Mouse (Mus musculus) frontal cortex, adult 2 months (tissue): ENCODE measurements around the gene Zp3. TPM values are rescaled to one million over a fixed set of nuclear protein-coding genes. Genes with fewer than 3 reads are reported as not detected.
A peak's percentile ranks its signal among the peaks of the same experiment; 100 is the strongest.

Experiments
- DNase-seq, 2 experiments: peaks; one replicate each; pipeline ENCODE4 v3.0.0; 2022; ENCODE audit warnings: low spot score in 1 of 2; ENCODE audit errors: extremely low spot score in 1 of 2
- polyA plus RNA-seq: library from polyadenylated mRNA; depleted of rRNA; stranded (reverse); fragments of >200 nt; gene quantifications from 2 replicates; pipeline ENCODE4 v1.2.3, GENCODE M21; 2012

Gene Zp3
- polyA plus RNA-seq, 1 experiment: 0.06 TPM

GRCm38 (mm10) chr5:135960909-135961635, 18.8 kb upstream of the Zp3 start:
- DNase-seq: no peak

DNA sequence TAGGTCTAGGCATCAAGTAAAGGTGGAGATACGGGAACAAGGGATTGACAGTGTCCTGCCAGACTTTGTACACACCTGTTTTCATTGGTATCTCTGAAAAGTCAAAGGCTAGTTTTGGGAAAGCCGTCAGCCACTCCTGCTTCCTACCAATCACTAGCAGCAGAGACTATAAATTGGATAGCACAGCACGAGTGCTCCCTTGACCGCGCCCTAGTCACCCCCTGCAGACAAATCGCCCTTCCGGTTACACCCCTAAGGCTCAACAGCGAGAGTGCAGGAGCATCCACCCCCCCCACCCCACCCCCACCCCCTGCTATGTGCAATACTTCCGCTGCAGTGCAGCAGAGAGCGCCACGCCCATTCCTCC, 17.8 kb upstream of the Zp3 start:
- DNase-seq: no peak

DNA sequence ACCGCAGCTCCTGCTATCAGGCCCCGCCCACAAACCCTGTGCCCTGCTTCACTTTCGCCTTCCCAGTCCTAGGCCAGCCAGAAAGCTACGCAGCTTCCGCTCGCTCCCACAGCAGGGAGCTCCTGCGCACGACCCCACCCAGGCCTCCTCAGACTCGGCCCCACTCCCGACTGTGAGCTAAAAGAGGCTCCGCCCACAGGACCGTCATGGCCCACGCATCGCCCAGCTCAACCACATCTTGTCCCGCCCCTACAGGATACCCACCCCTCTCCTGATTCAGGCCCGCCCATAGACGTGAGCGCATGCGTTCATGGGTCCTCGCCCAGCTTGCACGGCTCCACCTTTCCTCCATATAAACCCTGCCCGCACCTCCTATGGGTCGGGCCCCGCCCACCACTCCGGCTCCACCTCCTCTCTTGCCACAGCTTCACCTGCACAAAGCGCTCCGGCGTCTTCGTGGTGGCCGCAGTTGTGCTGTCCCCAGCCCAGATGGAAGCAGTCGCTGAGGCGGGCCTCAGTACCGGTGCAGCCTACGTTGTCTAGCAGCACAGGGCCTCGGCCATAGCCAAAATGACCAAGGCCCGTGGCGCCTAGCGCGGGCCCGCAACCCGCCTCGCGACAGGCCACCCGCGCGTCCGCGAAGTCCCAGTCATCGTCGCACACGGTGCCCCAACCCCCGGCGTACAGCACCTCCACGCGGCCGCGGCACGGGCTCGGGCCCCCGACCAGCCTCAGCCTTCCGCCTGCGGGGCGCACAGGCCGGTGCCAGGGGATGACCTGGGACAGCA, 17.2 kb upstream of the Zp3 start:
- peak; percentile 97 for DNase-seq

GRCm38 (mm10) chr5:135963280-135963627, 16.6 kb upstream of the Zp3 start:
- DNase-seq: no peak

DNA sequence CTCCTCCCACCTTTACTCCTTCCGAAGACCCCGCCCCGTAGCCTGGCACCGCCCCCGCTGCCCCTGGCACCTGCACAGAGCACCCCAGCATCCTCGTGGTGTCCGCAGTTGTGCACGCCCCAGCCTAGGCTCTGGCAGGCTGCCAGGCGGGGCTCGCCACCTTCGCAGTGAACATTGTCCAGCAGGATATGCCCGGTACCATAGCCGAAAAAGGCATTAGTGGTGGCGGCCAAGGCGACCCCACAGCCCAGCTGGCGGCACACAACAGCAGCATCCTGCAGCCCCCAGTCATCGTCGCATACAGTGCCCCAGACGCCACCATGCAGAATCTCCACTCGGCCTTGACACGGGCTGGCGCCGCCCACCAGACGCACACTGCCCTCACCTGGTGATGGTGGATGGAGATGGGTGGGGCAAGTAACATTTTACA, 14.4 kb upstream of the Zp3 start:
- DNase-seq: no peak

DNA sequence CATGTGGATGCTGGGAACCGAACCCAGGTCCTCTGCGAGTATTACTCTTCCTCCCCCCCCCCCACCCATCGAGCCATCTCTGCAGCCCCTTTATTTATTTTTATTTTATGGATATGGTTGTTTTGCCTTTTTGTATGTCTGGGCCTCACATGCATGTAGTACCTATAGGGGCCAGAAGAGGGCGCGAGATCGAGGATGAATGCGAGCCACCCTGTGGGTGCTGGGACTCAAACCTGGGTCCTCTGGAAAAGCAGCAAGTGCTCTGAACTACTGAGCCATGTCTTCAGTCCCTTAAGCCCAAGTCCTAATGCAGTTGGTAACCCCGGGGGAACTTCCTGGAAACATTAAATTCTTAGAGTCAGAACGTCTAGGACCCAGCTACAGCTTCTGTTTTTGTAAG, 13.0 kb upstream of the Zp3 start:
- no peak for DNase-seq

DNA sequence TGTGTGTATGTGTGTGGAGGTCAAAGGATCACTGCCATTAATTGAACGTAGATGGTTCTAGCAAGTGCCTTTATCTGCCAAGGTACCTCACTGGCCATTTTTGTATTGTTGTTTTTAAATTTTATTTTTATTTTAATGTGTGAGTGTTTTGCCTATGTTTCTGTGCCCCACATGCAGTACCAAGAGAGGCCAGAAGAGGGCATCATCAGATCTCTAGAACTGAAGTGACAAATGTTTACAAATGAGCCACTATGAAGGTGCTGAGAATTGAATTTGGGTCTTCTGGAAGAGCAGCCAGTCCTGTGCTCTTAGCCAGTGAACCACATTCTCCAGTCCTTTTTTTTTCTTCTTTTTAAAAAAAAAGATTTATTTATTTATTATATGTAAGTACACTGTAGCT, 11.1 kb upstream of the Zp3 start:
- DNase-seq: peak in 1 of 2 experiments; percentile 64

- DNase-seq: no peak
These were observed 9.7 kb upstream of the Zp3 start for GRCm38 (mm10) chr5:135970247-135970646.

- DNase-seq: no peak
These were observed 8.0 kb upstream of the Zp3 start for GRCm38 (mm10) chr5:135971876-135972275.

DNA sequence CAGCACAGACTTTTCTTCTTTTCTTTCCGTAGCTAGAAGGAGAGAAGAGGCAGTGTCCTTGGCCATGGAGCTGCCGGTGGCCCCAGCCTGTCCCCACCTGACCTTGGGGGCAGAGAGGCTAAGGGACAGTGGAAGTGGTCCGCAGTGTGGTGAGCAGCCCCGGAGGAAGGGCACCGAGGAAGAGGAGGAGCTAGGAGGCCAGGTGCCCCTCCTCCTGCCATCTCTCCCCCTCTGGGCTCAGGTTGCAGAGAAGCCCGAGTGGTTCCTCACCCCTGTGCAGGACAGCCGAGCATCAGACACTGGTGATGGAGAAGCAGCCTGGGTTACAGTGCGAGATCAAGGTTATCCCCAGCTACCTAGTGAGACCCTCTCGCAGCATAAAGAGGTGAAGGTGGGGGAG, 5.5 kb upstream of the Zp3 start, which contains the start of gene Ssc4d:
Gene Ssc4d (minus strand): TSS at position 167 of the 400 bp plus-strand sequence.
- DNase-seq: no peak

DNA sequence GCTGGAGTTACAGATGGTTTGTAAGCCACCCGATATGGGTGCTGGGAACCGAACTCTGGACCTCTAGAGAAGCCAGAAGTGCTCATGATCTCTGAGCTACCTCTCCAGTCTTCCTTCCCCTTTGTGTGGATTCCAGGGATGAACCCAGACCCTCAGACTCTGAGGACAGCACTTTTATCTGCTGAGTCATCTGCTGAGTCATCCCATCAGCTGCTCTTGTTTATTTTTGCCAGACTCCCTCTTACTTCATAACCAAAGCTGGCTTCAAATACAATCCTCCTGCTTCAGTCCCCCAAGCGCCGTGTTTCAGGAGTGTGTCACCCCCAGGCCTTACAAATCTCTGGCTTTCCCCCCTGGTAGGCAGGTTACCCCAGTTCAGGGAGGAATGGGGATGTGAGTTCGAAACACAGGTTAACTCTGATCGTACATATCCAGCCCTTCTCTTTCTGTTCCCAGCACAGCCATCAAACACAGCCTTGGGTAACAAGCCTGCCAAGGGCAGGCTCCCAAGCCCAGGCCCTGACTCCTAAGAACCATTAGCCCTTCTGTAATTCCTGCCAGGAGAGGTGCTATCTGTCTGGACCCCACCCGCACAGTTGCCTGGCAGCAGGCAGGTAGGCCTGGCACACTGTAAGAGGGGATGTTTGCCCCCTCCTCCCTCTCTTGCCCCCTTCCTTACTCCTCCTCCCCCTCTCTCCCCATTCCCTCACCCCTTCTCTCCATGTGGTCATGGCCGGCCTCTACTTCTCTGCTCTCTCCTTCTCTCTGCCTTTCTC, 3.8 kb upstream of the Zp3 start:
- DNase-seq: no peak

DNA sequence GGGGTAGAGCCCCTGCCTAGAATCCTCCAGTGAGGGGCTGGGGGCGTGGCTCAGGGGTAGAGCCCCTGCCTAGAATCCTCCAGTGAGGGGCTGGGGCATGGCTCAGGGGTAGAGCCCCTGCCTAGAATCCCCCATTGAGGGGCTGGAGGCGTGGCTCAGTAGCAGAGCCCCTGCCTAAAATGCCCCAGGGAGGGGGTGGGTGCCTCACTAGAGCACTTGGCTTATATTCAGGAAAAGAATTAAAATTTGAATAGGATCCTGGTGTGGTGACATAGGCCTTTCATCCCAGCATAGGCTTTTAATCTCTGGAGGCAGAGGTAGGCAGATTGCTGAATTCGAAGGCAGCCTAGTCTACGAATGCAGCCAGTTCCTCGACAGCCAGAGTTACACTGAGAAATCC, 518 bp upstream of the Zp3 start:
- DNase-seq: no peak

- DNase-seq: peak in 1 of 2 experiments; percentile 52
These were observed 2.5 kb downstream of the Zp3 start for GRCm38 (mm10) chr5:135982398-135982797.

- no peak for DNase-seq
These were observed 4.7 kb downstream of the Zp3 start for GRCm38 (mm10) chr5:135984546-135985044.

DNA sequence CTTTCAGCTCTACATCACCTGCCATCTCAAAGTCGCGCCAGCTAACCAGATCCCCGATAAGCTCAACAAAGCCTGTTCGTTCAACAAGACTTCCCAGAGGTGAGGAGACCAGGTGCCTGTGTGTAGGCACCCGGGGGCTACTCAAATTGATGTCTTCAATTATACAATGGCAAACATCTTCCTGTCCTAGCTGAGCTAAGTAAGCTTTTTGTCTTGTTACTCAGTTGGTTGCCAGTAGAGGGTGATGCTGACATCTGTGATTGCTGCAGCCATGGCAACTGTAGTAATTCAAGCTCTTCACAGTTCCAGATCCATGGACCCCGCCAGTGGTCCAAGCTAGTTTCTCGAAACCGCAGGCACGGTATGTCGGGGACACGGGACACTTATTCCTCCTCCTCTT, 7.3 kb downstream of the Zp3 start:
- DNase-seq: peak in 1 of 2 experiments; percentile 44

DNA sequence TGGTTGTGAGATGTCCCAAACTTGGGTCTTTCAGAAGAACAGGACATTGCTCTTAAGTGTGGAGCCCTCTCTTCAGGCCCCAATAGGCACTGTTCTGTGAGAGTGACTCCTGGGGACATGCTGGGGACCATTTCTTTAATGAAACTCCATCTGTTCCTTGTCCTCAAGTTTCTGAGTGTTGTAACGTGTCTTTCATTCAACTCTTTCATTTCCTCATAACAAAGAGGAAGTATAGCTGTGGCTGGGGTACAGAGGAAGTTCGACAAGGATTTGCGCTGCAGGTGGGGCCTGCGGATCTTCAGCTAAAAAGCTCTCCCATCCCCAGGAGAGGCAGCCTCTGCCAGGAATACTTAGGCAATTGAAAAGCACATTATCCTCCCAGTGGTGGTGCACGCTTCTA, 10.7 kb downstream of the Zp3 start:
- DNase-seq: no peak

GRCm38 (mm10) chr5:135993381-135993965, 13.6 kb downstream of the Zp3 start:
- no peak for DNase-seq

DNA sequence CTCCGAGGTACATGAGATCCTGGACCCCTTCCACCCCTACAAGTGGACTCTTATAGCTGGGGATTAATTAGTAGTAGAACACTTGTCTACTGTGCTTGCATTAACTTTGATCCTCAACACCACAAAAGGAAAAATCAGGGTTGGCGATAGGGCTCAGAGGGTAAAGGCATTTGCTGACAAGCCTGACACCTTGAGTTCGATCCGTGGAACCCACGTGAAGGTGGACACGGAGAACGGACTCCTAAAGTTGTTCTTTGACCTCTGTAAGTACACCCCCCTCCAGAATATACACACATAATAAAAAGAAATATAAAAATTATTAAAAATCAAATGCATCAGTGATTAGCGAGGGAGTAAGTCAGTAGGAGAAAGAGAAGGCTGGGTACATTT, 14.4 kb downstream of the Zp3 start:
- no peak for DNase-seq

- peak; percentile 82 to 93 for DNase-seq
These were observed 15.1 kb downstream of the Zp3 start, which contains the start of gene Dtx2 for GRCm38 (mm10) chr5:135994725-135995687. Gene Dtx2 (plus strand): TSS chr5:135994800.

DNA sequence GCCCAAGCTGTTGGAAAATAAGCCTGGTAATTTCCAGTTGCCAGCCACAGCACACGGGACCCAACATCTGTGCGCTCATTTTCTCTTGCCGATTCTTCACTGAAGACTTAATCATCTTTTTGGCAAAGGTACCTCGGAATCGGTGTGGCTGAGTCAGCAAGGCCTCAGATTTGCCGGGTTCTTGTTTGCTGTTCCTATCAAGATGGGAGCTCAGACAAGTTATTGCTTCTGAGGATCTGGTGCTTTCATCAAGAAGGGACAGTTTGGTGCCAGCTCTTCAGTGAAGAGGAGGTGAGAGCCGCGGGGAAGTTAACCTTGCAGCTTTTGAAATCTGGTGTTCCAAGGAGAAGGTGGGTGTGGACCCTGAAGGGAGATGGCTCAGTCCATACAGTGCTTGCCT, 16.3 kb downstream of the Zp3 start:
- peak in 1 of 2 experiments; percentile 13 for DNase-seq
